Mouse (Mus musculus) layer of hippocampus, adult 2 months (tissue): ENCODE data around the gene Tex44. TPM values are rescaled to one million over a fixed set of nuclear protein-coding genes. Genes with fewer than 3 reads are reported as not detected.

Experiments used
- DNase-seq, 2 experiments: peaks; one replicate each; pipeline ENCODE4 v3.0.0; 2022; ENCODE audit warnings: low spot score in 2 of 2
- H3K27ac ChIP-seq: fragments of 200-600 bp; 2 replicates; pipeline ENCODE4 v1.8.1; 2022
- H3K4me3 ChIP-seq: fragments of 200-600 bp; 2 replicates; pipeline ENCODE4 v1.8.1; 2022; ENCODE audit warnings: mild to moderate bottlenecking
- CTCF ChIP-seq: fragments of 200-600 bp; conservative IDR thresholded peaks from 2 replicates; pipeline ENCODE4 v1.8.1; 2022; ENCODE audit warnings: antibody characterized with exemption, mild to moderate bottlenecking, moderate library complexity
- total RNA-seq, 2 experiments: library from RNA; stranded (reverse); gene quantifications; 2 replicates each; pipeline ENCODE4 v1.2.3; 2021

The Tex44 gene
- total RNA-seq, 2 experiments from 2014 or later: not detected

- peak; percentile 68 for TF ChIP-seq CTCF
- no peak for DNase-seq
- H3K27ac ChIP-seq: no peak overlapping the region
- H3K4me3 ChIP-seq: no peak overlapping the region
Observed at GRCm38 (mm10) chr1:86404834-86405233, 21.3 kb upstream of the Tex44 start.

- no peak for TF ChIP-seq CTCF
- Histone ChIP-seq H3K4me3 (no peak overlapping the region), H3K27ac (0 out of 2 replicates have a peak overlapping the region, but pooled peaks have one; percentile 46)
- DNase-seq: no peak
Observed at GRCm38 (mm10) chr1:86406313-86406712, 19.8 kb upstream of the Tex44 start.

DNA sequence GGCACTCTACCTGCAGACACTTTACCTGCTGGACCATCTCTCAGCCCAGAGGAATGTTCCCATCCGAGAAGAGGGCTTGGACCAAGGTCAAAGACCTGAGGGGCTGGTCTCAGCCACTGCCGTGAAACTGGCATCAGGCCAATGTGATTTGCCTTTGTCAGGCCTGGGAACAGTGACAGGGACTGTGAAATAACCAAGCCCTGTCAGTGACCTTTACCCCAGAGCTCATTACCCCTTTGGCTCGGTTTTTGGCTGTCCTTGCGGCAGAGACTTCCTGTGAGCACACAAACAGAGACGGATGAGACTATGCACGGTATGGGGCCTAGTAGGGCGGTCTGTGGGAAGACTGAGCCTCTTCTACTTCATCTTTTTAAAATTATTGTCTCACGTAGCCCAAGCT lies 19.2 kb upstream of the Tex44 start:
- no peak overlapping the region for H3K4me3 ChIP-seq
- TF ChIP-seq CTCF: no peak

GRCm38 (mm10) chr1:86408515-86408914 lies 17.6 kb upstream of the Tex44 start:
- no peak for TF ChIP-seq CTCF
- DNase-seq: no peak
- no peak overlapping the region for H3K27ac ChIP-seq
- H3K4me3 ChIP-seq: no peak overlapping the region

More for the DNA sequence above, 19.2 kb upstream of the Tex44 start:
- H3K27ac ChIP-seq: 0 out of 2 replicates have a peak overlapping the region, but pooled peaks have one; percentile 46
- DNase-seq: no peak

GRCm38 (mm10) chr1:86409476-86409875 lies 16.7 kb upstream of the Tex44 start:
- no peak for DNase-seq
- H3K27ac ChIP-seq: no peak overlapping the region
- no peak for TF ChIP-seq CTCF
- no peak overlapping the region for H3K4me3 ChIP-seq

- TF ChIP-seq CTCF: no peak
- H3K27ac ChIP-seq: no peak overlapping the region
- no peak overlapping the region for H3K4me3 ChIP-seq
- no peak for DNase-seq
Observed at GRCm38 (mm10) chr1:86414715-86415114, 11.4 kb upstream of the Tex44 start.

- no peak for DNase-seq
- no peak overlapping the region for H3K4me3 ChIP-seq
- TF ChIP-seq CTCF: no peak
- H3K27ac ChIP-seq: no peak overlapping the region
Observed at GRCm38 (mm10) chr1:86415144-86415543, 11.0 kb upstream of the Tex44 start.

GRCm38 (mm10) chr1:86415612-86416184 lies 10.4 kb upstream of the Tex44 start:
- no peak for DNase-seq
- no peak overlapping the region for H3K4me3 ChIP-seq
- TF ChIP-seq CTCF: peak; percentile 70
- no peak overlapping the region for H3K27ac ChIP-seq

GRCm38 (mm10) chr1:86416321-86416720 lies 9.8 kb upstream of the Tex44 start:
- TF ChIP-seq CTCF: peak; percentile 71

DNA sequence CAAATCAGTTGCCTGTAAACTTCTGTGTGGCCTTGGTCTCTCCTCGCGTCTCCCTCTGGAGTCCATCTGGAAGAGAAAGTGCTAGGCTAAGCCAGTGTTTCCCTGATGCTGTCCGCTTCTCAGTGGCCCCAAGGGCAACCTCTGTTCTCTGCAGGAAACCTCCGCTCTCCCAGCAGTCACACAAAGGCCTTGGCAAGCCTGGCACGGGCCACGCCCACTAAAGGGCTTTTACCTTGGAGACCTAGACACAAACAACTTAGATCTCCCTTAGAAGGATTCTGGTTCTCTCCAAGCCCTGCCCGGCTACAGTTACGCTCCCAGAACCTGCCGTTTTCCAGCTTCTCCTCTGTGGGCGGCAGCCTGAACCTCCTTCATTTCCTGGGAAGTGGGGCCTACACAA lies 5.1 kb upstream of the Tex44 start:
- TF ChIP-seq CTCF: no peak
- Histone ChIP-seq H3K4me3 (no peak overlapping the region), H3K27ac (peak overlapping the region; percentile 43)
- DNase-seq: no peak

More at GRCm38 (mm10) chr1:86416321-86416720, 9.8 kb upstream of the Tex44 start:
- Histone ChIP-seq H3K4me3 (no peak overlapping the region), H3K27ac (no peak overlapping the region)
- DNase-seq: no peak

DNA sequence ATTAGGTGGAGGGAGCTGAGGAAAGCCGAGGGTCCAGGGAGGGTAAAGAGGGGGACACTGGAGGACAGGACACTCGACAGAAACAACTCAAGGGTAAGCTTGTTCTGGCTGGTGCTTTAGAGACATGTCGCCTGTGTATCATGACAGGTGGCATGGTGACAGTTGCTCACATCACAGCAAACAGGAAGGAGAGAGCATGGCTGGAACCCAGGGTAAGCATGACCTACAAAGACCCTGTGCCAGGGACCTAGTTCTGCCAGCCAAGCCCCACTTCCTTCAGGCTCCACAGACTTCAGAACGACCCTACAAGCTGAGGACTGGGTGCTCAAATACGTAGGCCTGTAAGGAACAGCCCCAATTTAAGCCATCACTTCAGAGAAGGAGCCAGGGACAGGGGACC lies 2.2 kb upstream of the Tex44 start:
- H3K4me3 ChIP-seq: no peak overlapping the region
- H3K27ac ChIP-seq: no peak overlapping the region
- no peak for TF ChIP-seq CTCF
- no peak for DNase-seq

GRCm38 (mm10) chr1:86424336-86424735 lies 1.8 kb upstream of the Tex44 start:
- no peak overlapping the region for H3K4me3 ChIP-seq
- no peak for TF ChIP-seq CTCF
- H3K27ac ChIP-seq: no peak overlapping the region
- no peak for DNase-seq

DNA sequence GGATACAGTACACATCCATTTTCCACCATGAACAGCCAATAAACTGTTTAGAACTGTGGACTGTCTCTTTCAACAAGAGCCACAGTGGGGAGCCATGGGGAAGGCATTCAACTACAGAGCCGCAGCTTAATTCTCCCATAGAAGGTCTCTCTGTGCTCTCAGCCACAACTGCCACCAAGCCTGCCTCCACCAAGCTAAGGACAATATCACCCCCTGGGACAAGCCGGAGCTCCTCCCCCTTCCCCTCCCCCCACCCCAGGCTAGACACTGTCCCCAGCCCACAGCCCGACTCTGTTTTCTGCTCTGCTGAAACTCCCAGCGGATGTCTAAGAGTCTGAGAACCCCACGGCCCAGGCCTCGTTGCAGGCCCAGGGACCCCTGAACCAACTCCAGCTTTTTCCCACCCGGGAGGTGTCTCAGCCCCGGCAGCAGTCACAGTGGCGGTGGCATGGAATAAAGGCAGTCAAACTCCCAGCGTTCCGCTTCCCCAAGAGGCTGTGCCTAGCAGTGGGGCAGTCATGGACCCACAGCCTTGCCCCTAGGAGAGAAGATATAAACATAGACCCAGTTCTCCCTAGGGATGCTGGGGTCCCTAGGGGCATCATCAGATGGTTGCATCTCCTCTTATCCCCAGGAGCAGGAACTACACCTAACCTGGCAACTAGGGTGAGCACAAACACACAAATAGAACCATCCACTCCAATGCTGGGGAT lies 1.1 kb upstream of the Tex44 start:
- DNase-seq: no peak
- H3K27ac ChIP-seq: no peak overlapping the region
- TF ChIP-seq CTCF: no peak
- no peak overlapping the region for H3K4me3 ChIP-seq

- Histone ChIP-seq H3K4me3 (no peak overlapping the region), H3K27ac (0 out of 2 replicates have a peak overlapping the region, but pooled peaks have one; percentile 51)
- TF ChIP-seq CTCF: peak; percentile 98
- DNase-seq: peak; percentile 72 to 76
Observed at GRCm38 (mm10) chr1:86430056-86430455, 3.9 kb downstream of the Tex44 start.
